Mouse (Mus musculus): ENCODE measurements around the gene Ramac. TPM values are rescaled to one million over a fixed set of nuclear protein-coding genes. Genes with fewer than 3 reads are reported as not detected.
A peak's percentile ranks its signal among the peaks of the same experiment; 100 is the strongest.

Ramac gene
- polyA plus RNA-seq, 2 experiments, result 46.8 to 103 TPM

DNA sequence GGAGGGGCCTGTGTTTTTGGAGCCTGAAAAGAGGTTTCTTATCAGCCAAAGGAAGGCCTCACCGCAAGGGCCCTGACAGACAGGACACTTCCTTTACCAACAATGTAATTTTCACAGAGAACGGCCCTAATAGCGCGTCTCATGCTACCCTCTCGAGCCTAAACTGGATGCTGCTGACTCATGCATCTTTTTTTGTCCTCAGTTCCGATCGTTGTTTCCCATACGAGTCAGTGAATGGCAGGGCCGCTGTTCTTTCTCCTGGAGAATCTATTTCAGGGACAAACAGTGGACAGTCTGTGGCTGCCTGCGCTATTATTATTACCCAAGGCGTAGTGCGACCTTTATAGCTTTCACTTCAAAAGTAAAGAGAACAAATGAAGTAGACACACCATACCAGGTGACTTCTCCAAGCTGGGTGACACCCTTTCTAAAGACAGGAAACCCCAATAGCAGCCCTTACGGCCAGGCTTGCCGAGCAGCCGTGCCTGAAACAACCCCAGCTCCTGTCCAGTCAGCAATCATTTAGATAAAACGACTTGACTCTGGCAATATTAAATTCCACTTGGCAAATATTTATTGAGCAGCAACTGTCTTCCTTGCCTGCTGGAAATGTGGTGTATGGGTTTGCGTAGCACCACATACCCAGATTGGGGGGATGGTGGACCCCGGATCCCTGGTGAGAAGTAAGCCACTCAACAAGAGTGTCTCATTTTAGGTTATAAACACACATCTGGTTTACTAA is 36.6 kb upstream of the Ramac start:
- Histone ChIP-seq H3K36me3 (ENCODE audit: control insufficient read depth, insufficient read depth, low read length) (no peaks in the 10 kb centered on the region), H3K9me3 (ENCODE audit: control insufficient read depth, low read length) (no peaks in the 10 kb centered on the region), H3K27ac (replicated peaks; ENCODE audit: low read depth, low read length) (no peak overlapping the region; the same call in 1 of the 2 replicates), H3K4me3 (replicated peaks; ENCODE audit: low read length) (no peak overlapping the region), H3K9ac (ENCODE audit: low read depth, low read length, severe bottlenecking) (no peak overlapping the region; the same call in 1 of the 2 replicates), H3K27me3 (ENCODE audit: control insufficient read depth, insufficient read depth, low read length) (no peaks in the 10 kb centered on the region), H3K4me1 (ENCODE audit: control insufficient read depth, insufficient read depth, low read length) (peaks cover 16% of the 10 kb centered on the region), H3K4me2 (replicated peaks; ENCODE audit: low read depth, low read length, severe bottlenecking) (no peak overlapping the region; the same call in 1 of the 2 replicates)
- no peak for TF ChIP-seq POLR2A (IDR thresholded peaks at IDR 0.05; ENCODE audit: borderline replicate concordance, extremely low read depth, insufficient read depth, insufficient read length)
- DNase-seq (ENCODE audit: low spot score) (no peak), ATAC-seq (ENCODE audit: low FRiP score, low read depth) (peak; percentile 38; the same call in 1 of the 2 replicates)
- 35% methylated on average over 18 of the region's 18 CpGs for WGBS

DNA sequence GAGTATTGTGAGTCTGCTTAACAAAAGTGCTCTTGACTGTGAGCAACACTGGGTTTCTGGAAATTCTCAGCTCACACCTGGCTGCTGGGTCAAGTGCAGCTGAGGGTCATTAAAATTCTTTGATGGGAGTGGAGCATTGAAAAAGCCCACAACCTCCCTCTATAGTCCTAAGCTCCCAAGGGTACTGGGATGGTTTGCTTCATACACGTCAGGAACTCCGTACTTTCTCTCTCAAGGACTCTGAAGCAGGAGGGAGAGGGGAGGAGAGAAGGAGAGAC is 36.1 kb upstream of the Ramac start:
- ATAC-seq (ENCODE audit: low FRiP score, low read depth) (peak; percentile 80), DNase-seq (ENCODE audit: low spot score) (peak; percentile 58)
- WGBS, result 25% methylated on average over 2 of the region's 2 CpGs
- Histone ChIP-seq H3K4me1 (ENCODE audit: control insufficient read depth, insufficient read depth, low read length) (peaks cover 11% of the 10 kb centered on the region), H3K4me2 (replicated peaks; ENCODE audit: low read depth, low read length, severe bottlenecking) (no peak overlapping the region), H3K9me3 (ENCODE audit: control insufficient read depth, low read length) (no peaks in the 10 kb centered on the region), H3K36me3 (ENCODE audit: control insufficient read depth, insufficient read depth, low read length) (no peaks in the 10 kb centered on the region), H3K27ac (replicated peaks; ENCODE audit: low read depth, low read length) (no peak overlapping the region), H3K4me3 (replicated peaks; ENCODE audit: low read length) (no peak overlapping the region), H3K27me3 (ENCODE audit: control insufficient read depth, insufficient read depth, low read length) (no peaks in the 10 kb centered on the region), H3K9ac (ENCODE audit: low read depth, low read length, severe bottlenecking) (no peak overlapping the region)
- TF ChIP-seq POLR2A (IDR thresholded peaks at IDR 0.05; ENCODE audit: borderline replicate concordance, extremely low read depth, insufficient read depth, insufficient read length), result no peak

- ATAC-seq (ENCODE audit: low FRiP score, low read depth) (no peak), DNase-seq (ENCODE audit: low spot score) (no peak)
- H3K27ac ChIP-seq (replicated peaks; ENCODE audit: low read depth, low read length), result no peak overlapping the region
- H3K4me2 ChIP-seq (replicated peaks; ENCODE audit: low read depth, low read length, severe bottlenecking), result no peak overlapping the region
- no peak overlapping the region for H3K4me3 ChIP-seq (replicated peaks; ENCODE audit: low read length)
- H3K27me3 ChIP-seq (ENCODE audit: control insufficient read depth, insufficient read depth, low read length), result no peaks in the 10 kb centered on the region
- no peaks in the 10 kb centered on the region for H3K9me3 ChIP-seq (ENCODE audit: control insufficient read depth, low read length)
- H3K36me3 ChIP-seq (ENCODE audit: control insufficient read depth, insufficient read depth, low read length), result no peaks in the 10 kb centered on the region
- TF ChIP-seq POLR2A (IDR thresholded peaks at IDR 0.05; ENCODE audit: borderline replicate concordance, extremely low read depth, insufficient read depth, insufficient read length), result no peak
- no peak overlapping the region for H3K9ac ChIP-seq (ENCODE audit: low read depth, low read length, severe bottlenecking)
- 82% methylated on average over 9 of the region's 9 CpGs for WGBS
- H3K4me1 ChIP-seq (ENCODE audit: control insufficient read depth, insufficient read depth, low read length), result peaks cover 9% of the 10 kb centered on the region
Observed at GRCm38 (mm10) chr7:81727716-81728115, 35.0 kb upstream of the Ramac start.

GRCm38 (mm10) chr7:81729787-81730186 is 32.9 kb upstream of the Ramac start:
- H3K27me3 ChIP-seq (ENCODE audit: control insufficient read depth, insufficient read depth, low read length), result no peaks in the 10 kb centered on the region
- H3K36me3 ChIP-seq (ENCODE audit: control insufficient read depth, insufficient read depth, low read length), result no peaks in the 10 kb centered on the region
- H3K4me3 ChIP-seq (replicated peaks; ENCODE audit: low read length), result no peak overlapping the region
- no peak overlapping the region for H3K4me2 ChIP-seq (replicated peaks; ENCODE audit: low read depth, low read length, severe bottlenecking)
- H3K9me3 ChIP-seq (ENCODE audit: control insufficient read depth, low read length), result no peaks in the 10 kb centered on the region
- TF ChIP-seq POLR2A (IDR thresholded peaks at IDR 0.05; ENCODE audit: borderline replicate concordance, extremely low read depth, insufficient read depth, insufficient read length), result no peak
- ATAC-seq (ENCODE audit: low FRiP score, low read depth) (no peak), DNase-seq (ENCODE audit: low spot score) (no peak)
- 84% methylated on average over 9 of the region's 9 CpGs for WGBS
- H3K4me1 ChIP-seq (ENCODE audit: control insufficient read depth, insufficient read depth, low read length), result peaks cover 9% of the 10 kb centered on the region
- no peak overlapping the region for H3K9ac ChIP-seq (ENCODE audit: low read depth, low read length, severe bottlenecking)
- H3K27ac ChIP-seq (replicated peaks; ENCODE audit: low read depth, low read length), result no peak overlapping the region

DNA sequence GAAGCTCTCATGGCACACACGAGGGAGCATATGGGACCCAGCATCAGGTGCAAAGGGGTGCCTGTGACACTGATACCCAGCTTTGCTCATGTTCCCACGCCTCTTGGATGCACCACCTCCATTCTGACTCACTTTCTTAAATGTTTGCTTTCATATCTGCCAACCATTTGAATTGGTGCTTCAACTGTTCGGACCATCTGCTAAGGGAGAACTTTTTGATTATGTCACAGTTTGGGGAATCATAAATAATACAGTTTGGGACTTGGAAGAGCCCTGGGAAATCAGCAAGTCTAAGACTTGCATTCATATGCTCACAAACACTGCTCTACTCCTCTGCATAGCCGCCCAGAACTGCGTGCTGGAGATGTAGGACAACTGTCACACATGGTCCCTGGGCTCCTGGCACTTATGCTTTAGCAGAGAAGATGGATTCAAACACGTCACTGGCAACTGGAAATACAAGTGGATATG is 31.5 kb upstream of the Ramac start:
- Histone ChIP-seq H3K4me3 (replicated peaks; ENCODE audit: low read length) (no peak overlapping the region), H3K27me3 (ENCODE audit: control insufficient read depth, insufficient read depth, low read length) (no peaks in the 10 kb centered on the region), H3K36me3 (ENCODE audit: control insufficient read depth, insufficient read depth, low read length) (no peaks in the 10 kb centered on the region), H3K4me2 (replicated peaks; ENCODE audit: low read depth, low read length, severe bottlenecking) (no peak overlapping the region), H3K4me1 (ENCODE audit: control insufficient read depth, insufficient read depth, low read length) (peaks cover 4% of the 10 kb centered on the region), H3K27ac (replicated peaks; ENCODE audit: low read depth, low read length) (no peak overlapping the region), H3K9ac (ENCODE audit: low read depth, low read length, severe bottlenecking) (no peak overlapping the region), H3K9me3 (ENCODE audit: control insufficient read depth, low read length) (no peaks in the 10 kb centered on the region)
- TF ChIP-seq POLR2A (IDR thresholded peaks at IDR 0.05; ENCODE audit: borderline replicate concordance, extremely low read depth, insufficient read depth, insufficient read length), result no peak
- WGBS, result 83% methylated on average over 6 of the region's 6 CpGs
- no peak for DNase-seq (ENCODE audit: low spot score)
- ATAC-seq (ENCODE audit: low FRiP score, low read depth), result no peak
